Mouse (Mus musculus): ENCODE data around the gene Hs2st1. TPM values are rescaled to one million over a fixed set of nuclear protein-coding genes. Genes with fewer than 3 reads are reported as not detected.

Gene Hs2st1
- polyA plus RNA-seq, 1 experiment from 2014 or later = 13.9 TPM

GRCm38 (mm10) chr3:144462679-144463078 is 107.3 kb downstream of the Hs2st1 start:
- Histone ChIP-seq H3K4me3 (ENCODE audit: low read depth, low read length) (no peak overlapping the region), H3K27ac (ENCODE audit: low read length) (no peak overlapping the region), H3K36me3 (ENCODE audit: control insufficient read depth, insufficient read depth, low read length) (peaks cover 2% of the 10 kb centered on the region; the same call in 1 of the 2 replicates), H3K4me1 (ENCODE audit: control insufficient read depth, insufficient read depth, low read length) (peaks cover 16% of the 10 kb centered on the region), H3K4me2 (ENCODE audit: low read length) (no peak overlapping the region), H3K27me3 (ENCODE audit: control insufficient read depth, insufficient read depth, low read depth, low read length) (no peaks in the 10 kb centered on the region), H3K9me3 (replicated peaks; ENCODE audit: control insufficient read depth, low read length, poor library complexity, severe bottlenecking) (no peaks in the 10 kb centered on the region), H3K9ac (ENCODE audit: low read depth, low read length) (no peak overlapping the region)
- 91% methylated on average over 10 of the region's 10 CpGs for WGBS
- ATAC-seq = no peak

- H3K27ac ChIP-seq (ENCODE audit: low read length) = no peak overlapping the region
- no peak for ATAC-seq
- no peak overlapping the region for H3K4me2 ChIP-seq (ENCODE audit: low read length)
- peaks cover 2% of the 10 kb centered on the region; the same call in 1 of the 2 replicates for H3K36me3 ChIP-seq (ENCODE audit: control insufficient read depth, insufficient read depth, low read length)
- H3K4me3 ChIP-seq (ENCODE audit: low read depth, low read length) = no peak overlapping the region
- H3K9me3 ChIP-seq (replicated peaks; ENCODE audit: control insufficient read depth, low read length, poor library complexity, severe bottlenecking) = no peaks in the 10 kb centered on the region
- H3K9ac ChIP-seq (ENCODE audit: low read depth, low read length) = no peak overlapping the region
- H3K4me1 ChIP-seq (ENCODE audit: control insufficient read depth, insufficient read depth, low read length) = peaks cover 21% of the 10 kb centered on the region
- WGBS = 64% methylated on average over 5 of the region's 5 CpGs
- no peaks in the 10 kb centered on the region for H3K27me3 ChIP-seq (ENCODE audit: control insufficient read depth, insufficient read depth, low read depth, low read length)
Measured at GRCm38 (mm10) chr3:144460183-144460788, 109.7 kb downstream of the Hs2st1 start.

- no peaks in the 10 kb centered on the region for H3K27me3 ChIP-seq (ENCODE audit: control insufficient read depth, insufficient read depth, low read depth, low read length)
- H3K9me3 ChIP-seq (replicated peaks; ENCODE audit: control insufficient read depth, low read length, poor library complexity, severe bottlenecking) = no peaks in the 10 kb centered on the region
- no peak overlapping the region for H3K9ac ChIP-seq (ENCODE audit: low read depth, low read length)
- H3K4me3 ChIP-seq (ENCODE audit: low read depth, low read length) = no peak overlapping the region
- 48% methylated on average over 8 of the region's 8 CpGs for WGBS
- peaks cover under 1% of the 10 kb centered on the region; the same call in 1 of the 2 replicates for H3K36me3 ChIP-seq (ENCODE audit: control insufficient read depth, insufficient read depth, low read length)
- peak overlapping the region; percentile 39; the same call in 1 of the 2 replicates for H3K27ac ChIP-seq (ENCODE audit: low read length)
- no peak overlapping the region; the same call in 1 of the 2 replicates for H3K4me2 ChIP-seq (ENCODE audit: low read length)
- peak; percentile 61 for ATAC-seq
- peaks cover 21% of the 10 kb centered on the region for H3K4me1 ChIP-seq (ENCODE audit: control insufficient read depth, insufficient read depth, low read length)
Measured at GRCm38 (mm10) chr3:144459285-144459697, 110.7 kb downstream of the Hs2st1 start.

GRCm38 (mm10) chr3:144453701-144454430 is 116.1 kb downstream of the Hs2st1 start:
- H3K36me3 ChIP-seq (ENCODE audit: control insufficient read depth, insufficient read depth, low read length) = no peaks in the 10 kb centered on the region
- ATAC-seq = peak; percentile 89
- H3K4me3 ChIP-seq (ENCODE audit: low read depth, low read length) = no peak overlapping the region
- H3K9me3 ChIP-seq (replicated peaks; ENCODE audit: control insufficient read depth, low read length, poor library complexity, severe bottlenecking) = no peaks in the 10 kb centered on the region
- H3K27me3 ChIP-seq (ENCODE audit: control insufficient read depth, insufficient read depth, low read depth, low read length) = no peaks in the 10 kb centered on the region
- H3K4me1 ChIP-seq (ENCODE audit: control insufficient read depth, insufficient read depth, low read length) = peaks cover 14% of the 10 kb centered on the region
- 60% methylated on average over 19 of the region's 19 CpGs for WGBS
- H3K4me2 ChIP-seq (ENCODE audit: low read length) = no peak overlapping the region
- H3K9ac ChIP-seq (ENCODE audit: low read depth, low read length) = peak overlapping the region; percentile 41; the same call in 1 of the 2 replicates
- H3K27ac ChIP-seq (ENCODE audit: low read length) = 0 out of 2 replicates have a peak overlapping the region, but pooled peaks have one; percentile 39

- Histone ChIP-seq H3K4me2 (ENCODE audit: low read length) (no peak overlapping the region), H3K27me3 (ENCODE audit: control insufficient read depth, insufficient read depth, low read depth, low read length) (no peaks in the 10 kb centered on the region)
- 95% methylated on average over 6 of the region's 6 CpGs for WGBS
Measured at GRCm38 (mm10) chr3:144448977-144449376, 121.0 kb downstream of the Hs2st1 start.

GRCm38 (mm10) chr3:144447917-144448316 is 122.1 kb downstream of the Hs2st1 start:
- Histone ChIP-seq H3K9ac (ENCODE audit: low read depth, low read length) (no peak overlapping the region), H3K9me3 (replicated peaks; ENCODE audit: control insufficient read depth, low read length, poor library complexity, severe bottlenecking) (no peaks in the 10 kb centered on the region), H3K4me1 (ENCODE audit: control insufficient read depth, insufficient read depth, low read length) (no peaks in the 10 kb centered on the region), H3K27ac (ENCODE audit: low read length) (no peak overlapping the region), H3K4me2 (ENCODE audit: low read length) (no peak overlapping the region), H3K27me3 (ENCODE audit: control insufficient read depth, insufficient read depth, low read depth, low read length) (no peaks in the 10 kb centered on the region), H3K36me3 (ENCODE audit: control insufficient read depth, insufficient read depth, low read length) (no peaks in the 10 kb centered on the region; the same call in 1 of the 2 replicates), H3K4me3 (ENCODE audit: low read depth, low read length) (no peak overlapping the region)
- WGBS = 92% methylated on average over 9 of the region's 9 CpGs
- no peak for ATAC-seq

More at GRCm38 (mm10) chr3:144448977-144449376, 121.0 kb downstream of the Hs2st1 start:
- no peak for ATAC-seq
- H3K27ac ChIP-seq (ENCODE audit: low read length) = no peak overlapping the region
- H3K36me3 ChIP-seq (ENCODE audit: control insufficient read depth, insufficient read depth, low read length) = no peaks in the 10 kb centered on the region; the same call in 1 of the 2 replicates
- H3K4me1 ChIP-seq (ENCODE audit: control insufficient read depth, insufficient read depth, low read length) = peaks cover 3% of the 10 kb centered on the region
- no peak overlapping the region for H3K9ac ChIP-seq (ENCODE audit: low read depth, low read length)
- no peak overlapping the region for H3K4me3 ChIP-seq (ENCODE audit: low read depth, low read length)
- no peaks in the 10 kb centered on the region for H3K9me3 ChIP-seq (replicated peaks; ENCODE audit: control insufficient read depth, low read length, poor library complexity, severe bottlenecking)

GRCm38 (mm10) chr3:144446081-144446634 is 123.8 kb downstream of the Hs2st1 start:
- H3K27me3 ChIP-seq (ENCODE audit: control insufficient read depth, insufficient read depth, low read depth, low read length) = no peaks in the 10 kb centered on the region
- H3K4me1 ChIP-seq (ENCODE audit: control insufficient read depth, insufficient read depth, low read length) = no peaks in the 10 kb centered on the region
- no peak for ATAC-seq
- no peaks in the 10 kb centered on the region; the same call in 1 of the 2 replicates for H3K36me3 ChIP-seq (ENCODE audit: control insufficient read depth, insufficient read depth, low read length)
- no peak overlapping the region for H3K27ac ChIP-seq (ENCODE audit: low read length)
- H3K4me2 ChIP-seq (ENCODE audit: low read length) = no peak overlapping the region
- no peak overlapping the region for H3K9ac ChIP-seq (ENCODE audit: low read depth, low read length)
- no peaks in the 10 kb centered on the region for H3K9me3 ChIP-seq (replicated peaks; ENCODE audit: control insufficient read depth, low read length, poor library complexity, severe bottlenecking)
- 94% methylated on average over 14 of the region's 14 CpGs for WGBS
- H3K4me3 ChIP-seq (ENCODE audit: low read depth, low read length) = no peak overlapping the region

GRCm38 (mm10) chr3:144437871-144438398 is 132.0 kb downstream of the Hs2st1 start:
- no peak overlapping the region for H3K4me2 ChIP-seq (ENCODE audit: low read length)
- H3K27ac ChIP-seq (ENCODE audit: low read length) = no peak overlapping the region
- 0 out of 2 replicates have a peak, but pooled peaks have one; percentile 25 for ATAC-seq
- no peak overlapping the region for H3K4me3 ChIP-seq (ENCODE audit: low read depth, low read length)
- H3K36me3 ChIP-seq (ENCODE audit: control insufficient read depth, insufficient read depth, low read length) = peaks cover 4% of the 10 kb centered on the region; the same call in 1 of the 2 replicates
- WGBS = 92% methylated on average over 14 of the region's 14 CpGs
- H3K9me3 ChIP-seq (replicated peaks; ENCODE audit: control insufficient read depth, low read length, poor library complexity, severe bottlenecking) = no peaks in the 10 kb centered on the region
- H3K4me1 ChIP-seq (ENCODE audit: control insufficient read depth, insufficient read depth, low read length) = no peaks in the 10 kb centered on the region
- no peaks in the 10 kb centered on the region for H3K27me3 ChIP-seq (ENCODE audit: control insufficient read depth, insufficient read depth, low read depth, low read length)
- H3K9ac ChIP-seq (ENCODE audit: low read depth, low read length) = no peak overlapping the region
